Mouse (Mus musculus): ENCODE measurements at regions not wholly inside any gene's neighbourhood (a gene's known extent, or its start where the extent isn't known, plus 50 kb on each side); places are given as distances from the start of the nearest gene placed in this dataset.
"Not testable (repeated sequence)": the region's sequence is repeated elsewhere in the genome, so short reads cannot be mapped to it uniquely, and the experiment has no call there.

DNA sequence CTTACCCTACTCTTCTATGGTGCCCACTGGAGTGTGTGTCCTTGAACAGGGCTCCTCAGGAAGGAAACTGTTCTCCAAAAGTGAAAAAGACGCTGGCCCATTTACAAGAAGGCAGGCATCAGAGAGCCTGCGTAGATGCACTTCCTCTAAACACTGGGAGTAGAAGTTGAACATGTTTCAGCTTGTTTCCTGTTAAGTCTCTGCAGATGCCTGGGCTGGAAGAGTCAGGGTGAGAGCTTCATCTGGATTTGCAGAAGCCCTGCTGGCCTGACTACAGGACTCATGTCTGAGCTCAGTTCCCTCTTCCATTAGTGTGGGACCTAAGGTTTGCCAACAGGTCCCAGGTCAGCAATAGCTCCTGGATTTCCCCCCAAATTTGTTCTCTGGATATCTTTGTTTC is 54.7 kb upstream of the Nlrp1b start:
- Histone ChIP-seq H3K27ac (ENCODE audit: low read depth, low read length) (no peak overlapping the region), H3K4me2 (no peak overlapping the region), H3K27me3 (ENCODE audit: control insufficient read depth, insufficient read depth, low read length) (no peaks in the 10 kb centered on the region), H3K4me3 (ENCODE audit: low read depth, low read length) (no peak overlapping the region), H3K4me1 (ENCODE audit: control insufficient read depth, insufficient read depth, low read length) (no peaks in the 10 kb centered on the region), H3K9me3 (ENCODE audit: control insufficient read depth, low read length) (no peaks in the 10 kb centered on the region), H3K9ac (ENCODE audit: low read length) (no peak overlapping the region), H3K36me3 (ENCODE audit: control insufficient read depth, insufficient read depth, low read length) (no peaks in the 10 kb centered on the region)
- 92% methylated on average over 2 of the region's 2 CpGs for WGBS
- DNase-seq (ENCODE audit: low spot score, missing footprints) (no peak), ATAC-seq (ENCODE audit: low FRiP score) (no peak)

DNA sequence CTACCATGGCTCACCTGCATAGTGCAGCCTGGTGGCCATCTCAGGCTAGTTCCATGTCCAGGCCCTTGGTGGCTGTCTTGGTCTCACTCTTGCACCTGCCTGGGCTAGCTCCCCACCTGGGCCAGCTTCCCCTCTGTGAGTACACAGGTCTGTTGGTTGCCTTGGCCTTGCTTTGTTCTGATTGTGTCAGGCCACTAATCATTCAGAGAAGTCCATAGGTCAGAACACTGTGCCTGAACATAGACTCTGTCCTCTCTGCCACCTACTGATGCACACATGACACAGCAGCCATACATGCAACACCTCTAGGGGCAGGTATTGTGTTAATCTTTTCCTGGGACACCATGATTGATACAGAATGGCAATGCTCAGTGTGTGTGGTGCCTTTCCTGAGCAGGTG is 57.7 kb upstream of the Nlrp1b start:
- H3K4me1 ChIP-seq (ENCODE audit: control insufficient read depth, insufficient read depth, low read length); H3K36me3 ChIP-seq (ENCODE audit: control insufficient read depth, insufficient read depth, low read length); ATAC-seq (ENCODE audit: low FRiP score); H3K4me3 ChIP-seq (ENCODE audit: low read depth, low read length); H3K9ac ChIP-seq (ENCODE audit: low read length); DNase-seq (ENCODE audit: low spot score, missing footprints); H3K27me3 ChIP-seq (ENCODE audit: control insufficient read depth, insufficient read depth, low read length); H3K9me3 ChIP-seq (ENCODE audit: control insufficient read depth, low read length); H3K27ac ChIP-seq (ENCODE audit: low read depth, low read length); H3K4me2 ChIP-seq: not testable (repeated sequence)

DNA sequence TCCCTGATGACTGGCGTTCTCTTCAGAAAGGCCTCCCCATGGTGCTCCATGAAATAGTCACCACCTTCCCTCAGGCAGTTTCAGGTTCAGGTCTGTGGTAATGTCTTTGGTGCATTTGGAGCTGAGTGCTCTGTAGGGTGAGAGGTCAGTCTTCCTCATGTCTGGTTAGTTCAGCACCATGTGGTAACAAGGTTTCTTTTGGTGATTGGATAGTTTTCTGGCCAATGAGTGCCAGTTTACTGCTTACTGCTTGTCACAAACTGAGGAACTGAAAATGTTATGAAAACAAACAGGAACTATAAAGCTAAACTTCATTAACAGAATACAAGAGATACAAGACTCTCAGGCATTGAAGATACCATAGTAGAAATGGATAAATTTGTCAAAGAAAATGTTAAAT is 59.0 kb upstream of the Nlrp1b start:
- Histone ChIP-seq H3K4me1 (ENCODE audit: control insufficient read depth, insufficient read depth, low read length) (no peaks in the 10 kb centered on the region), H3K4me3 (ENCODE audit: low read depth, low read length) (no peak overlapping the region), H3K9ac (ENCODE audit: low read length) (no peak overlapping the region), H3K4me2 (no peak overlapping the region), H3K27ac (ENCODE audit: low read depth, low read length) (no peak overlapping the region), H3K36me3 (ENCODE audit: control insufficient read depth, insufficient read depth, low read length) (no peaks in the 10 kb centered on the region), H3K9me3 (ENCODE audit: control insufficient read depth, low read length) (no peaks in the 10 kb centered on the region), H3K27me3 (ENCODE audit: control insufficient read depth, insufficient read depth, low read length) (no peaks in the 10 kb centered on the region)
- DNase-seq (ENCODE audit: low spot score, missing footprints) (no peak), ATAC-seq (ENCODE audit: low FRiP score) (no peak)
- 95% methylated on average over 1 of the region's 1 CpGs for WGBS

DNA sequence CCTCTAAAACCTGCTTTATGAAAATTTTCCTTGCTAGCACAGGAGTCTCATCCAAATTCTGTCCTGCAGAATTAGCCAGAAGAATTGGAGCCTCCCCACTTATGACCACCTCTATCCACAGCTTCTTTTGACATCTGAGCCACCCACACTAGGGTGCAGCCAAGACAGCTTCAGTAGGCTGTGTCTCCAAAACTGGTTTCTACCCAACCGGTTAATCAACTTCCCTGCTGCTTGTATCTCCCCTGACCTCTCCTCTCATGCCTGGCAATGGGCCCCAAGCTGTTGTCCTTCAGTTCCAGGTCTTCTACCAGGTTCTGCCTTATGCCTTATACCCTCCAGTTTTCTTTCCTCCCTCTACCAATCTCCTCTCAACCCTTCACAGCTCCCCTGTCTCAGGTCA is 68.9 kb upstream of the Nlrp1b start:
- no peaks in the 10 kb centered on the region for H3K27me3 ChIP-seq (ENCODE audit: control insufficient read depth, insufficient read depth, low read length)
- ATAC-seq (ENCODE audit: low FRiP score) (no peak), DNase-seq (ENCODE audit: low spot score, missing footprints) (no peak)
- H3K4me3 ChIP-seq (ENCODE audit: low read depth, low read length), result no peak overlapping the region
- no peaks in the 10 kb centered on the region for H3K4me1 ChIP-seq (ENCODE audit: control insufficient read depth, insufficient read depth, low read length)
- H3K4me2 ChIP-seq, result no peak overlapping the region
- no peak overlapping the region for H3K27ac ChIP-seq (ENCODE audit: low read depth, low read length)
- H3K36me3 ChIP-seq (ENCODE audit: control insufficient read depth, insufficient read depth, low read length), result no peaks in the 10 kb centered on the region
- H3K9ac ChIP-seq (ENCODE audit: low read length), result no peak overlapping the region
- H3K9me3 ChIP-seq (ENCODE audit: control insufficient read depth, low read length), result no peaks in the 10 kb centered on the region
- 73% methylated on average over 1 of the region's 1 CpGs for WGBS

DNA sequence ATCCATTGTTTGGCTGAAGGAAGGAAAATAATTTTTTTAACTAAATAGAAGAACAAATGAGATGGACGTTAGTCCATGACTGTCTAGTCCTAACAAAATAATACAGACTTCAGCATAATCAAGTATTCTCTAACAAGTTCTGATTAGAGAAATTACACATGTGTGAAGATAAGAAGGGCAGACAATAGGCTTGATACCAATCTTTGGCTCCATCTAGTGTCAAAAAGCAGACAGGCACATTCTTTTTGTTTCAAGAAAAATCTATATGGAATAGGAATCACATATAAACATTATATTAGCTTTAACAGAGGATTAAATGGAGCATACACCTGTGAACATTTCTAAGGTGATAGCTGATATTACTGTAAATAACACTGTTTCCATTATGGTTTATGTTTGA is 92.9 kb upstream of the Nlrp1b start:
- Histone ChIP-seq H3K36me3 (ENCODE audit: control insufficient read depth, insufficient read depth, low read length) (no peaks in the 10 kb centered on the region), H3K9me3 (ENCODE audit: control insufficient read depth, low read length) (no peaks in the 10 kb centered on the region), H3K9ac (ENCODE audit: low read length) (no peak overlapping the region), H3K27me3 (ENCODE audit: control insufficient read depth, insufficient read depth, low read length) (no peaks in the 10 kb centered on the region), H3K4me2 (no peak overlapping the region), H3K4me3 (ENCODE audit: low read depth, low read length) (no peak overlapping the region), H3K27ac (ENCODE audit: low read depth, low read length) (no peak overlapping the region), H3K4me1 (ENCODE audit: control insufficient read depth, insufficient read depth, low read length) (no peaks in the 10 kb centered on the region)
- 50% methylated on average over 1 of the region's 1 CpGs for WGBS
- no peak for ATAC-seq (ENCODE audit: low FRiP score)
- peak; percentile 88 for DNase-seq (ENCODE audit: low spot score, missing footprints)

DNA sequence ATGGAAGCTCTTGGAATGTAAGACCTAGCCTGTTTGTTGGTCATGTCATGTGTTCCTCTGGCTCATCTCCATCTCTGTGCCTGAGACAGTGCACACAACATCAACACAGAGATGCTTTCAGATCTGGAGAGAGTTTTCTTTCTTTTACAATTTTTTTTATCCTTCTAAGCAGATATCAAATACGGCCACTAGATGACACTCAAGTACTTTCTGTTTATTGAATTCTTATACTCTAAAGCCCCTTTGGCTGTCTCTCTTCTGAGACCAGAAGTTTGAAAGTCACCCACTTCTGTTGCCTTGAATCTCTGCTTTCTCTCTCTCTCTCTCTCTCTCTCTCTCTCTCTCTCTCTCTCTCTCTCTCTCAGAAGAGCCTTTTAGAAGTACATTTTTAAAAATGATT is 106.9 kb upstream of the Nlrp1b start:
- WGBS, result 10% methylated on average over 1 of the region's 1 CpGs
- Histone ChIP-seq H3K4me3 (ENCODE audit: low read depth, low read length) (no peak overlapping the region), H3K27ac (ENCODE audit: low read depth, low read length) (no peak overlapping the region), H3K4me2 (no peak overlapping the region), H3K9ac (ENCODE audit: low read length) (no peak overlapping the region), H3K9me3 (ENCODE audit: control insufficient read depth, low read length) (no peaks in the 10 kb centered on the region), H3K36me3 (ENCODE audit: control insufficient read depth, insufficient read depth, low read length) (no peaks in the 10 kb centered on the region), H3K4me1 (ENCODE audit: control insufficient read depth, insufficient read depth, low read length) (no peaks in the 10 kb centered on the region), H3K27me3 (ENCODE audit: control insufficient read depth, insufficient read depth, low read length) (no peaks in the 10 kb centered on the region)
- DNase-seq (ENCODE audit: low spot score, missing footprints) (no peak), ATAC-seq (ENCODE audit: low FRiP score) (no peak)

DNA sequence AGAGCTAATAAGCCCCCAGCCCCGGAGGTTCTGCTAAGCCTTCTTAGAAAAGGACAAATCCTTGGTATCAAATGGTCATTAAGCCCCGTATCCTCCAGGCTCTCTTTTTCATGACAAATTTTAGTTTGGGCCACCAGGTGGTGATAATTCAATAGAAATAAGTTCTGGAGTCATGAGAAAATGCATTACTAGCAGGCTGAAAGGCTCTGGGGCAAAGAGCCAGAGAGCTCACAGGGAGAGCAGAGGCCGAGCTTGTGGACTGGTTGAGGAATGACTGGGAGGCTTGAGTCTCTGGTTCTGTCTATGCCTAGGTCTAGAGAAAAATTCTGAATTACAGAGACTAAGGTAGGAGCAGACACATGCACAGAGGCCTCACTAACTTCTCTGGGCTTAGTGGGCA is 115.5 kb upstream of the Nlrp1b start:
- Histone ChIP-seq H3K9me3 (ENCODE audit: control insufficient read depth, low read length) (no peaks in the 10 kb centered on the region), H3K36me3 (ENCODE audit: control insufficient read depth, insufficient read depth, low read length) (no peaks in the 10 kb centered on the region), H3K27me3 (ENCODE audit: control insufficient read depth, insufficient read depth, low read length) (no peaks in the 10 kb centered on the region), H3K4me3 (ENCODE audit: low read depth, low read length) (no peak overlapping the region), H3K4me1 (ENCODE audit: control insufficient read depth, insufficient read depth, low read length) (no peaks in the 10 kb centered on the region), H3K9ac (ENCODE audit: low read length) (no peak overlapping the region), H3K4me2 (no peak overlapping the region), H3K27ac (ENCODE audit: low read depth, low read length) (no peak overlapping the region)
- DNase-seq (ENCODE audit: low spot score, missing footprints) (peak; percentile 85), ATAC-seq (ENCODE audit: low FRiP score) (no peak)
- WGBS, result 43% methylated on average over 3 of the region's 3 CpGs

- no peak overlapping the region for H3K4me3 ChIP-seq (ENCODE audit: low read depth, low read length)
- H3K36me3 ChIP-seq (ENCODE audit: control insufficient read depth, insufficient read depth, low read length), result no peaks in the 10 kb centered on the region
- H3K27ac ChIP-seq (ENCODE audit: low read depth, low read length), result no peak overlapping the region
- ATAC-seq (ENCODE audit: low FRiP score) (no peak), DNase-seq (ENCODE audit: low spot score, missing footprints) (no peak)
- no peak overlapping the region for H3K9ac ChIP-seq (ENCODE audit: low read length)
- H3K4me1 ChIP-seq (ENCODE audit: control insufficient read depth, insufficient read depth, low read length), result no peaks in the 10 kb centered on the region
- H3K9me3 ChIP-seq (ENCODE audit: control insufficient read depth, low read length), result no peaks in the 10 kb centered on the region
- WGBS, result 39% methylated on average over 3 of the region's 3 CpGs
- no peak overlapping the region for H3K4me2 ChIP-seq
- H3K27me3 ChIP-seq (ENCODE audit: control insufficient read depth, insufficient read depth, low read length), result no peaks in the 10 kb centered on the region
Observed at GRCm38 (mm10) chr11:71357089-71357488, 126.6 kb upstream of the Nlrp1b start.

DNA sequence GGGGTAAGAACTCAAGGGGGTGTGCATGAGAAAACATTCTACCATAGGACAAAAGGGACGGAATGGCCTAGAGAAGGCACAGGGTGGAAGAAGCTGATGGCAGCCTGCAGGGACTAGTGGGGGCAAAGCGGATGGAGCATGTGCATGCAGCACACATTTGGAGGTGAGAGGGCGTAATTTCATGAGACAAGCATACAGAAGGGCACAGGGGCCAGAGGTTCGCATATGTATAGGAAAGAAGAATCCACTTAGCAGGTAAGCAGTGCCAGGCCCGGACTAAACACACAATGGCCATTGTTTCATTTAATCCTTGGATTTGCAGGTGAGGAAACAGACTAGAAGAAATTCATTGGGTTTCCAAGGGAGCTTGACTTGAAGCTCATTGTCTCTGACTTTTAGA is 130.3 kb upstream of the Nlrp1b start:
- no peak overlapping the region for H3K27ac ChIP-seq (ENCODE audit: low read depth, low read length)
- peak; percentile 60 for DNase-seq (ENCODE audit: low spot score, missing footprints)
- H3K27me3 ChIP-seq (ENCODE audit: control insufficient read depth, insufficient read depth, low read length), result no peaks in the 10 kb centered on the region
- no peaks in the 10 kb centered on the region for H3K4me1 ChIP-seq (ENCODE audit: control insufficient read depth, insufficient read depth, low read length)
- no peaks in the 10 kb centered on the region for H3K36me3 ChIP-seq (ENCODE audit: control insufficient read depth, insufficient read depth, low read length)
- no peak overlapping the region for H3K4me2 ChIP-seq
- WGBS, result 71% methylated on average over 5 of the region's 5 CpGs
- no peak overlapping the region for H3K9ac ChIP-seq (ENCODE audit: low read length)
- no peak overlapping the region for H3K4me3 ChIP-seq (ENCODE audit: low read depth, low read length)
- no peak for ATAC-seq (ENCODE audit: low FRiP score)
- H3K9me3 ChIP-seq (ENCODE audit: control insufficient read depth, low read length), result no peaks in the 10 kb centered on the region

- Histone ChIP-seq H3K4me1 (ENCODE audit: control insufficient read depth, insufficient read depth, low read length) (no peaks in the 10 kb centered on the region), H3K36me3 (ENCODE audit: control insufficient read depth, insufficient read depth, low read length) (no peaks in the 10 kb centered on the region), H3K4me2 (no peak overlapping the region), H3K9ac (ENCODE audit: low read length) (no peak overlapping the region), H3K27me3 (ENCODE audit: control insufficient read depth, insufficient read depth, low read length) (no peaks in the 10 kb centered on the region), H3K27ac (ENCODE audit: low read depth, low read length) (no peak overlapping the region), H3K9me3 (ENCODE audit: control insufficient read depth, low read length) (no peaks in the 10 kb centered on the region), H3K4me3 (ENCODE audit: low read depth, low read length) (no peak overlapping the region)
- DNase-seq (ENCODE audit: low spot score, missing footprints), result peak; percentile 19
- no peak for ATAC-seq (ENCODE audit: low FRiP score)
- 66% methylated on average over 5 of the region's 5 CpGs for WGBS
Observed at GRCm38 (mm10) chr11:71371871-71372270, 141.3 kb upstream of the Nlrp1b start.
